Mouse (Mus musculus): Measurements from ENCODE around the gene Plce1.
A peak's percentile ranks its signal among the peaks of the same experiment; 100 is the strongest.

Gene Plce1

DNA sequence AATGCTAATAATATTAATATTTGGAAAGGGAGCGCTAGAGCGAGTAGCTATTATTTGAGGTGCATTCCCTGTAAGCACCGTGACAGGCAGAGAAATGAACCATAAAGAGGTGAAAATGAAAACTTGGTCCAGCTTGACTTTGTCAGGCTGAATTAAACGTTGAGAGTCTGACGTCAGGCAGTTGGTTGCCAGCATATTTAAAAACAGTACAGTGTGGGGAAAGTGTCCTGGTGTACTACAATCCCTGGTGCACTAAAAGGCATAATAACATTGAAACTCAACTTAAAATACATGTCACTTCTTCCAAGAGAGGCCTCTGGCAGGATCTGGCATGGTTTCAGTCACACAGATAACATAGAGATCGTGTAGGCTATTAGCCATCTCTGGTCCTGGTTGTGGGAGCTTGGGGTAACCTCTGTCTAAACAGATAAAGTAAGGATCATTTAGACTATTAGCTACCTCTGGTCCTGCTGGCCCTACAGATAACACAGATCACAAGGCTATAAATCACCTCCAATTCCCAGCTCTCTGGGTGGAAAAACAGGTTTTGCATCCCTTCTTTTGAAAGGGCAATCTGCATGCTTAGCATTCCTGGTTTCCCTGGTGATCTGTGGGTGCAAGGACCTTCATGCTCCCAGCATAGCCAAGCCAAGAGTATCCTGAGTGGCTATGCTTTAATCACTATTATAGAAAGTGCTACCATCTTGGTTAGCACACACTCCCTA is 164.1 kb downstream of the Plce1 start:
- DNase-seq = peak; percentile 27

DNA sequence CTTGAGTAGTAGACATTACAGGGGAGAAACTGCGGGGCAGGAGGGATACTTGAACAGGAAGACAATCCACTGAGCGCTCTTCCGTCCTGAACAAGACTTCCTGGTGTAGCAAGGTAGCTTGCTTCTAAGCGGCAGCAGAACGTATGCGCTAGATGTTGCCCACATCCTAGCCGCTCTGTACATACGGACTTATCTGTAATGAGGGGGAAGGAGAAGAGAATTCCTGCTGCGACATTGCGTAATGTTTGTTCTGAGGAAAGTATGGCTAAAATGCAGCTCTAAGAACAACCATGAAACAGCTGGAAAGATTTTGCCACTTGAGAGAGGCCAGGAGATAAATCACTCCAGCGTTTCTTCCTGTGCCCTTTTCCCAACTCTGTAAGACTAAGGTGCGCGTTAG is 177.1 kb downstream of the Plce1 start:
- peak; percentile 24 for DNase-seq

DNA sequence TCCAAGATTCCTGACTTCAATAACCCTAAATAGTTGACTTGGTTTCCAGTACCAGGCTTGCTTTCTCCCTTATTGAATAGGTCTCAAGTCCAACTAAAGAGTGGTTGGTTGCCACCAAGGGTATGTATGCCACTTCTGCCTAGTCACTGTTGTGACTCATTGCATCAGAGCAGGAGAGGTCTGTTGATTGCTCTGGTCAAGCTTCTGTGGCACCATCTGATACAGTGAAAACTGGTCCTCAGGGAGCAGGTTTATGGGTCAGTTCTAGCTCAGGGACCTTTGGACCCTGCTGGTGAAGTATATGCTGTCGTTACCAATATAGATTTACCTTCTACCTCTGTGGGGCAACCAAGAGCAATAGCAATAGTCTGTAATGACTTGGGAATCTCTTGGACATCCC is 184.5 kb downstream of the Plce1 start:
- no peak for DNase-seq

DNA sequence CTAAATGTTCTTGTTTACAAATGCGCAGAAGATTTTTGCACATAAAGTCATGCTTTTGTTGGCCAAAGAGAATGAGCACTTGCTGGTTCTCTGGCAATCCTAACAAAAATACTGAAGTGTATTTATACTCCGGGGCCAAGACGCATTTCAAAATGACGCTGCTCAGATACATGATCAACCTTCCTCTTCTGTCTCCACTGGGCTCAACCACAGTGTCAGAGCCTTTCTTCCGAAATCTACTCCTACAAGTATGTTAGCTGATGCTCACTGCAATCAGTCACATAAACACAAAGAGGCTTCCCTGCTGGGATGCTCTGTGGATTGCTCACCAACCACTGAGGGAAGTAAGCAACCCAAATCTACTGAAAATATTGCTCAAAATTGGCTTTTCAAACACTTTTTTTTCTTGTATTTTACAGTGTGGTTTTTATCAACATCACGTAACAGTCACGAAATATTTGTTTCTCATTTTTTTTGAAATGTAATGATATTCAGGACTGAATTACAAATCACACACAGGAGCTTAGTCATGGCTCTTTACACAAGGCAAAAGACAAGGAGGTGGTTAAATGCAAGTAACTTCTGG is 191.2 kb downstream of the Plce1 start:
- no peak for DNase-seq

- no peak for DNase-seq
Observed at GRCm38 (mm10) chr19:38673936-38674335, 193.0 kb downstream of the Plce1 start.

DNA sequence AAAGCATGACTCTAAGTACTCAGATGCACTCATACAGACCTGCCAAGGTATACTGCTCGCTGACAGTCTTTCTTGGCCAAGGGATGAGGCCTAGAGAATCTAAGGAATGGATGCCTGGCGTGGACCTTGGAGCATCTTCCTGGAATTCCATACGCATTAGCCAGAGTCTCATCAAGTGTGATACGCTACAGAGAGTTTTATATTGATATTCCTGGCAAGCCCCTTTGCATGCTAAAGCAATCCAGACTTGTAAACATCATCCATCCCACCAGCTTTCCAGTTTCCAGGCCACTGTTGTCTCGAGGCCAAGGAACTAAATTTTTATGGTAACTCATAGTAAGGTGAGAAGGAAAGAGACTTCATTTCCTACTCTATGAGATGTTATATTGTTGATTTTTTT is 197.7 kb downstream of the Plce1 start:
- no peak for DNase-seq

- no peak for DNase-seq
Observed at GRCm38 (mm10) chr19:38679520-38679919, 198.6 kb downstream of the Plce1 start.

GRCm38 (mm10) chr19:38687326-38687725 is 206.4 kb downstream of the Plce1 start:
- no peak for DNase-seq

GRCm38 (mm10) chr19:38688741-38689507 is 208.0 kb downstream of the Plce1 start:
- DNase-seq = no peak

- DNase-seq = no peak
Observed at GRCm38 (mm10) chr19:38690276-38690675, 209.4 kb downstream of the Plce1 start.

DNA sequence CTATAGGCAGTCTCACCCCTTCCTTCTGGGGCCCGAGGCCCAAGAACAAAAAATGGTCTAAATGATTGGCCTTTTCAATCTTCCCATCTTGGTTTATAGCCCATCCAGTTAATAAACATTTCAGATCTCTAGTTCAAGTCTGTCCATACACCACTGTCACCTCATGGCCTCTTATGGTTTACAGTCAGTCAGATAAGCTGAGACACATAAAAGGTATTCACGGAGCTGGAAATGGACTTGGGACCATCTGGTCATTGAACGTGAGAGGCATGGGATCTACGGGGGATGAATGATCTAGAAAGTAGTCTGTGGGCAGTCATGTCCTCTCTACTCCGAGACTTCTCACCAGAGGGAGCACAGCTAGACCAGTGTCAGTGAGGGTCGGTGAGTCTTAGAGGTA is 210.6 kb downstream of the Plce1 start:
- no peak for DNase-seq

DNA sequence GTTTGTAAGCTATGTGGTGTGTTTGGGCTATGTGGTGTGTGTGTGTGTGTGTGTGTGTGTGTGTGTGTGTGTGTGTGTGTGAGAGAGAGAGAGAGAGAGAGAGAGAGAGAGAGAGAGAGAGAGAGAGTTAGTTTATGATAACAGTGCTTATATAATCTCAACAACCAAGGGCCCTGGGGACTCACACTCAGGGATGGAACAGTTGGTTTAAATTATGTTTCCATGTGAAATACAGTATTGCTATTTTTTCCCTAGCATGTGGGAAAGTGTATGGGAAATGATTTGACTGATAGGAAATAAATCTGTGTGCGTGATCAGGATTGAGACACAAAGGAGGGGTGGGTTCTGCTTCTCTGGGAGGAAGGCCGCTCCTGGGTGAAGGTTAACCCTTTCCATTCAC is 212.4 kb downstream of the Plce1 start:
- no peak for DNase-seq

GRCm38 (mm10) chr19:38693769-38694168 is 212.9 kb downstream of the Plce1 start:
- no peak for DNase-seq

GRCm38 (mm10) chr19:38701776-38702175 is 220.9 kb downstream of the Plce1 start:
- no peak for DNase-seq

DNA sequence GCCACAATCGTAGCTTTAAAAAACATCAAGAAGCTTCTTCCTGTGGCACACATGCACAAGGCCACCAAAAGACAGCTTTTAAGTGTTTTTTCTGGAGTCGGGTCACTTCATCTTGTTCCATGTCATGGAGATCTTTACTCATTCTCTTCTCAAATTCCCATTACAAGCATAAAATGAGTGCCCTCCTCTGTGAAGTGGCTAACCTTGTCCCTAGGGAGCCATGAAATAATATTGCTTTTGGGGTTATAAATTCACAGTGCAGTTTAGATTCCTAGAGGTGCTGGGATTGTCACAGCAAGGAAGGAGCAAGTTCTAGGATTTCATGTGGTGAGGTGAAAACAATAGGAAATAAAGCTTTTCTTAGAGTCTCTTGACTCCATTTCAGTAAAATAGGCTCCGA is 223.8 kb downstream of the Plce1 start:
- no peak for DNase-seq

GRCm38 (mm10) chr19:38705244-38705643 is 224.3 kb downstream of the Plce1 start:
- DNase-seq = no peak

DNA sequence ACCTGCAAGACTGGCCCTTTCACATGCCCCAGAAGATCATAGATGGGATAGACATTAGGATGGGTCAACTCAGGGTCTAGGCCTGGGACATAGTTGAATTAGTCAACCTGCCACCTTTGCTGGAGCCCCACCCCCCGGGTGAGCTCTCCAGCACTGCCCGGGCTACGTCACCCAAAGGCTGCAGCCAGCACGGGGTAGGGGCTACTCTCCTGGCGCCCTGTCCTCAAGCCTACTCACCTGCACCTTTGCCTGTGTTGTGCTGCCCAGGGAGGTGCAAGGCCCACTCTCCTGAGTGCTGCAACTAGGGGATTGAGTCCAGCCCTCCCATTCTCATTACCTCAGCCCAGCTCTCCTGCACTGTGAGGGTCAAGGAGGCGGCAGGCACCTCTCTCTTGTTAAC is 225.5 kb downstream of the Plce1 start:
- DNase-seq = no peak

- DNase-seq = peak; percentile 45
Observed at GRCm38 (mm10) chr19:38709376-38709775, 228.5 kb downstream of the Plce1 start.

DNA sequence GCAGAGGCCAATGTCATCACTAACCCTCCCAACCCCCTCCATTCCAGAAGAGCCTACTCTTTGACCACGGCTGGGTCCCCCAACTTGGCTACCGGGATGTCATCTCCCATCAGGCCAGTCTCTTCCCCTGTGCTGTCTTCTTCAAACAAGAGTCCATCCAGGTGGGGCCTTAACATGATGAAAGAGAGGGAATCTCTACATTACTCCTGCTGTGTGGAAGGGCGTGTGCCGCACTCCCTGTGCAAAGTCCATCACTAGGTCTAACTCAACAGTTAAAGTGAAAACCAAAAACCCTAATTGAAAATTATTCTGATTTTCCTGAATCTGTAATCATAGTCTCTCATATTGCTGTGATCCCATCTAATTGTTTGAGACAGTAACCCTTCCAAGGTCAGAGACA is 240.9 kb downstream of the Plce1 start:
- no peak for DNase-seq

DNA sequence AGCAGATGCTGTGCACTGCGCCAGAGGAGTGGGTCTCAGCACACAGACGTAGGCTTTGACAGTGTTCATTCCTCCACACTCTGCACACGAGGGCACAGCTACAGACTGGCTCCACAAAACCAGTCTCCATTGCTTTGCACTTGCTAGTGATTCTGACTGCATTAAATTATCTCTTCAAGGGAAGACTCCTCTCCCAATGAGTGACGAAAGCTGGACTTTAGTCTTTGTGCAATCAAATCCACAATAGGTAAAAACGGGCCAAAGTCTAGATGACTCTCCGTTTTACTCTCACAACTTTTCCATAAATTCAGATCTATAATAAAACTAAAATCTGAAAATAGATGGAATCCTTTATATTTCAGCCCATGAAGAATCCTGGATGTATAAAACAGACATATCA is 242.1 kb downstream of the Plce1 start:
- no peak for DNase-seq

- DNase-seq = no peak
Observed at GRCm38 (mm10) chr19:38723969-38724368, 243.1 kb downstream of the Plce1 start.

DNA sequence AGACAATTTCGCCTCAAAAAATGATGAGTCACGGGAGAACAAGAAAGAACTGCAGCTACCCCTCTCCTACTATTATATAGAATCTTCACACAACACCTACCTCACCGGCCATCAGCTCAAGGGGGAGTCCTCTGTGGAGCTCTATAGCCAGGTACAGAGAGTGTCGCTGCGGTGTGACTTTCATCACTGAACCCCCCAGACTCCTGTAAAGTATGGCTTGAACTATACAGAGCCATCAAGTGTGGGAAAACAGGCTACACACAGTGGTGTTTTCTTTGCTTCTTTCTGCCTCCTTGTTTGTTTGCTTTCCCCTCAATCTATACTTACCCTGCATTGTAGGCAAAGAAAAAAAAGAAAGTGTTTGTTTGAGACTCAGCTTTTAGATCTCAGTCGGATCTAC is 247.9 kb downstream of the Plce1 start:
- no peak for DNase-seq

DNA sequence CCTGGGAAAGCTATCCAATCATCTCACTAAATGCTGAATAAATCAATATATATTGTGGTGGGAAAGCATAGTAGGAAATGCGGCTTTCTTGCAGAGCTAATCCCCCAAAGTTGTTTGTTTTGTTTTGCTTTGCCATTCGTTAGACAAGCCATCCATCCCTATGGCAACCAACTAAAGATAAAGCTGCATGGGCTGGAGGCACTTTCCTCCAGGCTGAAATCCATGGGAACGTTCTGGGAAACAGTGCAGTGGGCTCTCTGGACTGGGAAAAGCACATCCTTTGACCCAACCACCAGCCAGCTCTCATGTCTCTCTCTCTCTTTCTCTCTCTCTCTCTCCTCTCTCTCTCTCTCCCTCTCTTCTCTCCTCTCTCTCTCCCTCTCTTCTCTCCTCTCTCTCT is 248.4 kb downstream of the Plce1 start:
- no peak for DNase-seq

DNA sequence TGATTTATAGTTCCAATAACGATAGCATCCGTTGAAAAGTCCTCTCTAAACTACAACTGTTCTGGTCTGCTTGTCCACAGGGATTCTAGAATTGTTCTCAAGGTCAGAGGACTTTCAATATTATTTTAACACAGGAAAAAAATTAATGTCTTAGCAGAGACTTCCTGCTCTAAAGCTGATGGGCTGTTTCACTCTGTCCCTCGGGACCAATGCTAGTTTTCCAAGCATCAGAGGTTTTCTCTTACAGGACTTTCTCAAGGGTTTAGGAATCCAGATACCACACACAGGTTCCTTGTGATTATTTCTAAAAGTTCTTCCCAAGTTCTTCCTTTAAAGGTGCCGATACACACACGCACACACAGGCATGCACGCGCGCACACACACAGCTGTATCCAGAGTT is 263.6 kb downstream of the Plce1 start:
- no peak for DNase-seq

Measured in lung, postnatal 36 days (tissue).